Mouse (Mus musculus): ENCODE measurements around the gene Ap5s1.

The Ap5s1 gene

DNA sequence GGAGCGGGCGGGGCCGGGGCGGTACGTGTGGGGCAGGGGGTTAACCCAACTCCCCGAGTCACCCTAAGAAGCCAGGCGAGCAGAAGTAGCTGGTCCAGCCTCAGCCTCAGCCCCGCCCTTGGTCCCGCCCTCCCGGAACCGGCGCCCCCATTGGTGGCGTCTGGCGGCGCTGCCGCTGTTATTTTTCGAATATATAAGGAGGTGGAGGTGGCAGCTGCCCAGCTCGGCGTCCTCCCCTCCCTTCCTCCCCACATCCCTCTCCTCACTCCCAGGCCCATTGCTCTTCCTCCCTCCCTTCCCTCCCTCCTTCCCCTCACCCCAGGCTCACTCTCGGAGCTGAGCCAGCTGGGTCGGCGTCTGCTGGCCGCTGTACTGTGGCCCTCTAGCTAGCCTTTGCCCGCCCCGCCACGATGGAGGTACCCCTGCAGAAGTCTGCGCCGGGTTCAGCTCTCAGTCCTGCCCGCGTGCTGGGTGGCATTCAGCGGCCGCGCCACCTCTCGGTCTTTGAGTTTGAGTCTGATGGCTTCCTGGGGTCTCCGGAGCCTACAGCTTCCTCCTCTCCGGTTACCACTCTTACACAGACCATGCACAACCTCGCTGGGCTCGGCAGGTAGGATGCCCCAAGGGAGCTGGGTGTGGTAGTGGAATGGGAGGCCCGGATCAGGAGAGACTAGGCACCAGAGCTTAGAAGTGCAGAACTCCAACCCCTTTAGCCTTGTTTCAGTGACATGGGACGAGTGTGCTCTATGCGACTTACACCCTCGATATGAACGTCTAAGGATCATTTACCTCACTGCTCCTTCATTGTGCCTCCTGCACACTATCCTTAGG, 19.9 kb upstream of the Ap5s1 start, which contains the start of the genes Cdc25b and Spef1:
TSS of gene Cdc25b (plus strand) at position 179 of the 831 bp plus-strand sequence.
TSS of gene Spef1 (minus strand) at position 512 of the 831 bp plus-strand sequence.
- DNase-seq (ENCODE audit: low read depth, low spot score), result peak; percentile 92

DNA sequence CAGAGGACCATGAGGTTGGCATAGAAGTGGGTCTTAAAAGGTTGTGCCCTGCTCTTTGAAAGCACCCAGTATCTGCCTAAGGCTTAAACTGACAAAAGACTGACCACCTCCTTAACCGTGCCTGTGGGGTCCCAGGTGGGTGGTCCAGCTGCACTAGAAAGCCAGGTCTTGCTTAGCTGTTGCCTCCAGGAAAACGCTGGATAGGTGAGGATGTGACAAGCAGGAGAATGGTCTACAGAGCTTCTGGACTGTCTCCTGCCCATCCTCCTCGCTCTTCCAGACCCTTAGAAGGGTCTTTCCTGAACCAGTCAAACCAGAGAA, 19.3 kb upstream of the Ap5s1 start:
- no peak for DNase-seq (ENCODE audit: low read depth, low spot score)

DNA sequence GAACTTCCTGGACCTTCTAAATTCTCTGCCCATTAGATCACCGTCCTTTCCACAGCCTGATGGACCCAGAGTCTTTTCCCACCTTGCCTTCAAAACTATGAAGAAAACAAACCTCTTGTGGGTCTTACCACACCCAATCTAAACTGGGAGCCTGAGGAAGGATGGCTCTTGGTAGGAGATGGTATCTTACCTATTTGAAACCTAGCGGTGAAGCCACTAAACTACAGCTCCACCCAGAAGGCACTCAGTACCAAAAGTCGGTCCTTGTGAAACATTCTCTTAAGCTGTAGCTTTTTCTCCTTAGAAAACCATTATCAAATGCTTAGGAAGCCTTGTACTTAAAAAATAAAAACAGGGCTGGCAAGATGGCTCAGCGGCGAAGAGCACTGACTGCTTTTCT, 18.6 kb upstream of the Ap5s1 start:
- no peak for DNase-seq (ENCODE audit: low read depth, low spot score)

DNA sequence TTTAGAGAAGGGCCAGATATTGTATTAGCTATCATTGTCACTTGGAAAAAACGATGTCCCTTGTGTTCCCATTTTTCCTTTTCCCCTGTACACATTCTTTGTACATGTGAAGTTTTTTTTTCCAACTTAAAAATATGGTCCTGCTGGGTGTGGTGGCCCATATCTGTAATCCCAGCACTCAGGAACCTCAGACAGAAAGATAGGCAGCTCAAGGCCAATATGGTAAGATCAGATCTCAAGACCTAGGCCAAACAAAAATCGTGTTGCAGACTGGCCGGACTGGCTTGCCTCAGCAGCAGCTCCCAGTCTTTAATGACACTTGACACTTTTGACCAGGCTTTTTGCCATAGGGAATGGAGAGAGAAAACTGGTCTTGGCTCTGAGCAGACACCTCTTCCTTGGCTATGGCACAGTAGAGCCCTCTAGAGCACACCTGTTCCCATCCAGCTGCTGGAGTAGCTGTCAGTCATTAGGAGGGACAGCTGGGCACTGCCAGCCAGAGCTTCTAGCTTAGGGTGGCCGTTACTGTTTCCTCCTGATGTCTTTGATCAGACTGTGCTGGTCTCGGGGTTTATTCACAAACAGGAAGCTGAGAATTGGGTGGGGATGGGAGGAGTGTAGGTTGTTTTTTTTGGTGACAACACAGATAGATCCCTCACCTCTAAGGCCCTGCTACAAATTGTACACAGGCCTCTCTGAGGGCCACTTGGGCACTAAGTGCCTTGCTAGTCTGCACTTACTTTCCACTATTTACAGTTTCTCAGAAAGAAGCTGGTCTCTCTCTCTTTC, 17.2 kb upstream of the Ap5s1 start:
- DNase-seq (ENCODE audit: low read depth, low spot score), result no peak

DNA sequence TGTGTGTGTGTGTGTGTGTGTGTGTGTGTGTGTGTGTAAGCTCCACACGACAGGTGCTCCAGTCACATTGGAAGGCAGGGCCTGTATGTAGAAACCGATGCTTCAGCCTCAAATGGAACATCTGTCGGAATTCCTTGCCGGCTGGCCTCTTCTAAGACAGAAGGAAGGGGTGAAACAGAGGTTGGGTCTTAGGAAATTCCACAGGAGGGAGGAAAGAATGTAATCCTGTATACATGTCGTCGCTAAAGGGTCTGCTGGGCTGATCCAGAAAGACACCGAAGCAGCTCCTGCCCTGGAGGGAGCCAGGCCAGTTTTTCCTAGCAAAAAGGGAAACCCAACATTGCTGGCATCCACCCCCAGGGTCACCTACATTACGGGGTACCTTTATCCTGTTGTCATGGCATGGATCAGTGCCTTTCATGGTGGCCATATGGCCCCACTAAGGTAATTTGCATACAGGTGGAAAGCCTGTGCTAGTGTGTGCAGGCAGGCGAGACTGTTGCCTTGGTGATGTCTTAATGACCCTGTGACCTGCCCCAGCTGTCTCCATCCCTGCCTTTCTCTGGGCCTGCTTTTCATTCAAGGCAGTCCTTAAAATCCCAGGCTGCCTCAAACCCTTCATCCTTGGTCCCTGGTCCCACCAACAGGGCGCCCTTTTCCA, 16.4 kb upstream of the Ap5s1 start:
- no peak for DNase-seq (ENCODE audit: low read depth, low spot score)

DNA sequence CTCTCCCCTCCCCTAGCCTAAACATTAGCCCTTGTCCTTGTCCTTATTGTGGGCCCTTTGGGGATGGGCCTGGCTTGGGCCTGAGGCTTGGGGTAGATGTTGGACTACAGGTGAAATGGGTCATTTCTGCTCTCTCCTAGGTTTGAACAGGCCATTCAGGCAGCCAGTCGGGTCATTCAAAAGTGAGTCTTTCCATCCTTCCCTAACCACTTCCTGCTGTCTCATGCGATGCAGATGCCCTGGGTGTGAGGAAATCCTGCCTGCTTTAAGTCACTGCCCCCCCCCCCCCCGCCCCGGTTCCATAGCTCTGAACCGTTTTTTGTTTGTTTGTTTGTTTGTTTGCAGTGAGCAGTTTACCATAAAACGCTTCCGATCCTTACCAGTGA, 15.9 kb upstream of the Ap5s1 start:
- DNase-seq (ENCODE audit: low read depth, low spot score), result no peak

DNA sequence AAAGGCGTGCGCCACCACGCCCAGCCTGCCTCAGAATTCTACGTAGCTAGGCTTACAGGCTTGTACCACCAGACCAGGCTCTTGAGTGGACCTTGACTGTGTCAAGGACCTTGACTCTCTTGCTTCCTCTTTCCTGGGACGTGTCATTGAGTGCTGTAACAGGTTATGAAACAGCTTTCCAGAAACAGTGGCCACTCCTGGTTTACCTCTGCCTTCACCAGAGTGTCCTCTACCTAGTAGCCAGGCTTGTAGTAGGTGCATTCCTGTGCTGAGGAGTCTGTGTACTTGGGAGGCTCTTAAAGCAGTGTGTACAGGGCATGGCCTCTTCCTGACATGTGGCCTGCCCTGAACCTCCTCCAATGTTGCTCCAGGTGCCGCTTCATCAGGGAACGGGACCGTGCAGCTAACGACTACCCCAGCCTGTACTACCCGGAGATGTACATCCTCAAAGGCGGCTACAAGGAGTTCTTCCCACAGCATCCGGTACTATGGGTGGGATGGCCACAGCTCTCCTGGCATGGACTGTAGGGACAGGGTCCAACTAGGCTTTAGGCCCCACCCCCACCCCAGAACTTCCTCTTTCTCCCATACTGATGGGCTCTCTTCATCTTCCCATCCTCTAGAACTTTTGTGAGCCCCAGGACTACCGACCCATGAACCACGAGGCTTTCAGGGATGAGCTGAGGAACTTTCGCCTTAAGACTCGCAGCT, 10.1 kb upstream of the Ap5s1 start:
- no peak for DNase-seq (ENCODE audit: low read depth, low spot score)

DNA sequence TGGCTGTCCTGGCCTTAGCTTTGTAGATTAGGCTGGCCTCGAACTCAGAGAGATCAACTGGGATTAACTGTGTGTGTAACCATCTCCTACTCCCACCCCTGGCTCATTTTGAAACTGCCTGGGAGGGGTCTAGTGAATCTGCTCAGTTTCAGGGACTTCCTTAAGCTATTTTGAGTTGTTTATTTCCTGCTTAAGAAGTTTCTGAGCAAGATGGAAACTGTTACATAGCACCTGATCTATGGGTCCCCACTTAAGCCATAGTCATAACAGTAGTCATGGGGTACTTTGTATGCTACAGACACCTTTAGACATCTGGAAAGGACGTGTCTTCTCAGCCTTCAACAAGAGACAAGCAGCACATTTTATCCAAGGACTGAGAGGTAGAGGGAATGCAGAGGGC, 6.2 kb upstream of the Ap5s1 start:
- no peak for DNase-seq (ENCODE audit: low read depth, low spot score)

DNA sequence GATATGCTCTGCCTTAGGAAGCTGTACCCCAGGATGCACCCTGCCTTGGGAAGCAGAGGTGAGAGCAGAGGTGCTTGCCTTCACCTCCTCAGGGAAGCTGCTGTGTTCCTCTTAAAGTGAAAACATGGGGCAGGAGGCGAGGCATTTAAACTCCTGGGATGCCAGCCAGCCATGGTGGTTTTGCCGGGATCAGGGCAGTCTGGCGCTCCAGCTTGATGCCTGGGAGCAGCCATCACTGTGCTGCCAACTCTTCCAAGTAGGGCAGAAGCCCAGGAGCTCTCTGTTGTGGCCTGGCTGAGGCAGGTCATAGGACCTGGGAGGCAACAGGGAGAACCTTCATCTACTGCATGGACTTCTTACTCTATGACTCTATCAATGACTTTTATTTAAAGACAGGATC, 5.6 kb upstream of the Ap5s1 start:
- DNase-seq (ENCODE audit: low read depth, low spot score), result peak; percentile 43

DNA sequence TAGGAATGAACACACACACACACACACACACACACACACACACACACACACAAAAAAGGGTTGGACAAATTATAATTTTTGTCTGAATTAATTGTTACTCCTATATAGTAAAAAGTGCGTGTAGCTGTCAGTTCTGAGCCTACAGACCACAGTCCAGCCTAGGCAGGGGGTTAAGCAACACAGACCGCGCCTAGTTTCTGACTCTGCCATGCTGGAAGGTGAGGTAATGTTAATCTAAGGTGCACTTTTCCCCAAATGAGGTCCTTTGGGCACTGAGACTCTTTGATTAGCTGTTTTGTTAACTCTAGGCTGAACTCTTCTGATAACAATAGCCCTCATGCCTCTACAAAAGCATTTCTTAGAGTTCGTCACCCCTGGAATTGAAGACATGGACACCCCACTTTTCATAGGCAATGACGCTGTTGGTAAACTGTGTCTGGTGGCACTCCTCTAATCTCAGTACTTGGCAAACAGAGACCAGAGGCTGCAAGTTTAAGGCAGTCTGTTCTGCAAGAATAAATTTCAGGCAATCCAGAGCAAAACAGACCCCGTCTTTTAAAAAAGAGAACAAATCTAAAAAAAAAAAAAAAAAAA, 3.0 kb upstream of the Ap5s1 start:
- peak; percentile 64 for DNase-seq (ENCODE audit: low read depth, low spot score)

DNA sequence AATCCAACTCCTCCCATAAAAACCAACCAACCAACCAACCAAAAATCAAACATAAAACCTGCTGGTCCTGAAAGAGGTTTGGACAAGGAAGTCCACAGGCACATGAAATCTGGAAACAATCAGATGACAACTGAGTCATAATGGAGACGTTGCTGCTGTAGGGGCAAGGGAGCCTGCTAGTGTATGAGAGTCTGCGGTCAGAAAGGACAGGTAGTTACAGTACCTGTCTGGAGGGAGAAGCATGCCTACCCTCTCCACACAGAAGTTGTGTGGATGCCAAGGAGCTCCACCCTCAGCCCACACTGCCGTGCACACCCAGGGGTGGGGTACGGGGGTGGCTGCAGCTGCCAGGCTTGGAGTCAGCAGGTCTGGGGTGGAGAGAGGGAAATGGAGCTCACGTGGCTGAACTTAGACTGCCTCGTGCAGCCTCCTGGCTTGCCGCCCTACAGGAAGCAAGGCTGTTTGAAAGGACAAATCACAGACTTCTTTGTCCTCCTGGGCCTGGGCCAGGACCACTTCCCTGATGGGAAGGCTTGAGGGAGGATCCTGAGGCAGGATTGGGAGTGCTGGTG, 2.4 kb upstream of the Ap5s1 start:
- peak; percentile 100 for DNase-seq (ENCODE audit: low read depth, low spot score)

DNA sequence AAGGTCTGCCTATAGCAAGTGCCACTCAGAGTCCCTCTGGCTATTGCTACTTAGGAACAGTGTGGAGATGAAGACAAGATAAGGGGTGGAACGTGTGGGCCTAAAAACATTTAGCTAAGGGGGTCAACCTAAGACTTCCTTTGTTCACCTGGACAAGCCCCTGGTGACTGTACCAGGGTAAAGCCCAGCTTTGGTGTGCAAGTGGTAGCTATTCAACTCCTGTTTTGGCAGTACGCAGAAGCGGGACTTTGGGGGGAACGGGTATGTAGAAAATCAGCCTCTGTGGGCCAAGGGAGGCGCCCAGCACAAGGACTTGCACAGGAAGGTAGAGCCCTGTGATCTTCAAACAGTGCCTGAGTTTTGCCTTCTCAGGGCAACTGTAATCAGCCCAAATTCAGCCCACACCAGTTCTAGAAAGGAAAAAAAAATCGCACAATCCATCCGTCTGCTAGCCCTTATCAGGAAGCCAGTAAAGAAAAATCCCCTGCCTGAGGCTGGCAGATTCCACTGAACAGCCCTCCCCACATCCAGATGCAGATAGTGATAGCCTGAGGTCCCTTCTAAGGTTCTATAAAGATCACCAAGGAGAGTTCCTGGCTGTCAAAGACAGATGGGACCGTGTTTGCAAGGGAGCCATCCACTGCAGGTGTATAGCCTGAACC, 1.2 kb upstream of the Ap5s1 start:
- DNase-seq (ENCODE audit: low read depth, low spot score), result no peak

DNA sequence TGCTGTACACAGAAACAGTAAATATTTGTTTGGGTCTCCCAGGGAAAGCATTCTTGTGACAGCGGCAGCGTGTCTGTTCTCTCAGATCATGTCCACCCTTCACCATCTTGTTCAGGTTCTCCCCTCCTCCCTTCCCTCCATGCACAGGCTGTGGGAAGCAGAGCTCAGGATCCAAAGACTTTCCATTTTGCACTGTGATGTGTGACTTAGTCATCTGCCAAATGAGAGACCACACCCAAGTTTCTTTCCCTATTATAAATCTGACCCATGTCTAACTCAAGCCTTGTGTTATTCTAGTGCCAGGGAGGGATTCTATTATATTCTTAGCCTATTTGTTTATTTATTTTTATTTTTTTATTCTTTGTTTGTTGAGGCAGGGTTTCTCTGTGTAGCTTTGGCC, 1.5 kb downstream of the Ap5s1 start:
- DNase-seq (ENCODE audit: low read depth, low spot score), result peak; percentile 82

DNA sequence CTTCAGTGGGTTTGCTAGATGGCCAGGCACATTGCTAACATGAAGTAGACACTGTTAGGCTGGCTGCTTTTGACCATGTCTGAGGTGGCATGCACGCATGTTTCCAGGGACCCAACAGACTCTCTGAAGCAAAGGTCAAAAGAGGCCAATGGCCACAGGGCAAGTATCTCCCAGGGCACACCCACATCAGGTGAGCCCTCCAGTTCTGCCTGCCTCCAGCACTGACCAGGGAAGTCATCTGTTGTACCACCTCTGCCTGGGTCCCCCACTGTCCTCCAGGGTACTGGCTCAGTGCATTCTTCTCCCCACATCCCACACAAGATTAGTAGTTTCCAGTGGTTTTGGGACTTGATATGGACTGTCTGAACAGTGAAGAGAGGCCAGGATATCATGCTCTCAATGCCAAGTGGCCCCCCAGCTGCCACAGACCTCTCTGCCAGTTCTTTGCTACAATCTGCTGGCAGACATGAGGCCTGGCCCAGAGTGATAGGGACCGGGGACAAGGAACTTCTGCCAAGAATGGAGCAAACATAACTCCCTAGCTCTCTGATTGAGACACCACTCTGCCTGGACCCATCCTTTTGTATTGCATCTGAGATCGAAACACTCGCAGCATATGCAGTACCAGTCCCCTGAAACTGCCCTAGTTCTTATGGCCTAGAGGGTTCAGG, 2.4 kb downstream of the Ap5s1 start:
- DNase-seq (ENCODE audit: low read depth, low spot score), result no peak

DNA sequence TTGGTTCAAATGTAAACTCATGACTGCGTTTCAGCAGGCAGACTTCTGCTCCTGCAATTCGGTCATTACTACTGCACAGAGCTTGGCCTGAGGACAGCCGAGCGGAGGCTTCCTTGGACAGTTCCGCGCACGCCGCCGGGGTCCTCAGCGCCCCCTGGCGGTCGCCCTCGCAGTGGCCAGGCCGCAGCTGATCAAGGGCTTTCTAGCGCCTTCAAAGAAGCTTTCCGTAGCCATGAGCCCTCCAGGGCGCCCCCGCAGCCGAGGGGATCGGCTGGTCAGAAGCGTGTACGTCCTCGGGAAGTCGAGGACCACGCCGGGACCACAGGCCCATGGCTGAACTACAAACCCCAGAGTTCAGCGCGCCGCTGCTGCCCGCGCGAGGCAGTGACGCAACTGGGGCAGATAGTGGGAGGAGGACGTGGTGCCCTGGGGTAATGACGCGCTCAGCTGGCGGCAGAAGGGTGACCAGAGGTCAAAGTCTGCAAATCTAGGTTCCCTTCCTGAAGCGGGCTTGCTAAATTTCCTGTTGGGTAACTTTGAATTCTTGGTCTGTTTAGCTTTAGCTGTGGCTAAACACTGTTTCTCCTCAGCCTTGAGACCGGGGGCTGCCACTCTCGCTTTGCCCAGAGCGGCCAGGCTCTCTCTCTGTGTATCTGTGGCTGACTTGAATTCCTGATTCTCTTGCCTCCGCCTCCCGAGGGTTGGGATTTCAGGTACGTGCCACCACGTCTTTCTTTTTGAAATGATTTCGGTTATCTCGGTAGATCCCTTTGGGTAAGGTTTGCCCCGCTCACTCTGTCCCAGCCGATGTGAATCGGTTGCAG, 3.3 kb downstream of the Ap5s1 start:
- DNase-seq (ENCODE audit: low read depth, low spot score), result peak; percentile 96

DNA sequence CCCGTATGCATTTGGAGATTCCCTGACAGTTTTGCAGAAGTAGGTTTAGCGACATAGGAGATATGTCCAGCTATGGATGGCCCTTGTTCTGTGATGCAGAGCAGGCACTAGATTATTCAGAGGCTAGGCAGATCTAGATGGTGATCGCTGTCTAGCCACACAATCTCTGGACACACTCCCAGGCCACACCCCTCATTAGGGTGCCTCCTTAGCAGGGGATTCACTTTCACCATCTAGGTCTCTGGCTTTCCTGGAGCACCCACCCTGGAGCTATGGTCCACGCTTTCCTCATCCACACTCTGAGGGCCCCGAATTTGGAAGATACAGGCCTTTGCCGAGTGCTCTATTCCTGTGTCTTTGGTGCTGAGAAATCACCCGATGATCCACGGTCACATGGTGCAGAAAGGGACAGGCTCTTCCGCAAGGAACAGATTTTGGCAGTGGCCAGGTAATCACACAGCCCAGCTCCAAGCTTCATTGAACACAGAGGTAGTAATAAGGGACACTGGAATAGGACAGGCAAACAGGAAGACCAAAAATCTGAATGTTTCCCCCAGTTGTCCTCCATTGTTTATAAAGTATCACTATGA, 4.2 kb downstream of the Ap5s1 start:
- peak; percentile 57 for DNase-seq (ENCODE audit: low read depth, low spot score)

DNA sequence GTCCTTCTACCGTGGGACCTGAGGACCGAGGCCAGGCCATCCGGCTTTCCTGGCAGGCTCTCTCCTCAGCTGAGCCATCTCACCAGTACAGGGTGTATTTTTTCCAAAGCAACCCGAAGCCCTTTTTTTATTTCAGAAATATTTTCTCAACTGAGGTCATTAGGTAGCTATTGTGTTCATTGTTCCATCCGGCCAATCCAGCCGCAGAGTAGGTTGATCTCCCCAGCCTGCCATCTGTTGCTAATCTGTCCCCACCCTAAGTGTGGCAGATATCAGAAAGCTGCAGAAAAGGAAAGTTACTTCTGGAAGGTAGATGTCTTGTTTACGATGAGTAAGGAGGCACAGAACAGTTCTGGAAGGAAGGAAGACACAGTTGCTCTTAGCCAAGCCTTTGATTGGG, 6.9 kb downstream of the Ap5s1 start:
- no peak for DNase-seq (ENCODE audit: low read depth, low spot score)

DNA sequence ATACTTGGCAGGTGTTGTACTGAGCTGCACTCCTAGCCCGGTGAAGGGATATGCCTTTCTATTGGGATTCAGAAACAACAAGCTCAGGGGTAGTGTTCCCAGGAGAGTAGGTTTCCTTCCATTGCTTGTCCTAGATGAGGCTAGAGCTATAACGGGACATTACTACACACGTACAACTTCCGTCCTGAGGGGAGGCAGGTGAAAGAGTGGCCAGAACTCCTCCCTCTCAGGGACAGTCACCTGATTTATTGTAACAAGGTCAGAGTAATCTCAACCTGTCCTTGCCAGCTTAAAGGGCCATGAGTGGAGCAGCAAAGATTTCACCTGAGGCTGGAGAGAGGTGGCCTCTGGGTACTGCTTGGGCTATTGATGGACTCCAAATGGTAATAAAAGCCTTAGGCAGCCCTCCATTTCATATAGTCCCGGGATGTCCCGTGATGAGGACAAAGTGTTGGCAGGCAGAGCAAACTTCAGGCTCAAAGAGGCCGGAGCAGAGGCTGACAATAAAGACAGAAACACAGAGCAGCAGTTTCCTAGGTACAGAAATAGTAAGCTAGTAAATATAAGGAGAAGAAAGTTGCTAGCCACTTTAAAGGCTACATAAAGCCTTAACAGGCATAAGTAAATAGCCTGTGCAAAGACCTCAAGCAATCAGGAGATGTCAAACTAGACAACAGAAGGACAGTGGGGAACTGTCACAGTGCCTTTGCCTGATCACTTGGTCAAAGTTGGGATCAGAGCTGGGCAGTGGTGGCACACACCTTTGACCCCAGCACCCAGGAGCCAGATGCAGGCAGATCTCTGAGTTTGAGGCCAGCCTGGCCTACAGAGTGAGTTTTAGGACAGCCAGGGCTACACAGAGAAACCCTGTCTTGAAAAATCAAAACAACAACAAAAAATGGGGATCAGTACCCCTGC, 9.3 kb downstream of the Ap5s1 start:
- no peak for DNase-seq (ENCODE audit: low read depth, low spot score)
